Mouse (Mus musculus) embryonic fibroblast, embryonic 13.5 days (primary cell): ENCODE data around the gene Gps1. TPM values are rescaled to one million over a fixed set of nuclear protein-coding genes. Genes with fewer than 3 reads are reported as not detected.

Experiments
- H3K27ac ChIP-seq: 2 replicates; pipeline ENCODE4 v1.5.1; 2012; ENCODE audit warnings: low read length, control low read depth, inconsistent platforms; ENCODE audit not compliant: insufficient read depth
- H3K4me1 ChIP-seq: 2 replicates; pipeline ENCODE4 v1.6.1; 2011; ENCODE audit warnings: low read length; ENCODE audit not compliant: control insufficient read depth, insufficient read depth
- H3K4me3 ChIP-seq: 2 replicates; pipeline ENCODE4 v1.5.1; 2011; ENCODE audit warnings: mild to moderate bottlenecking, control low read depth, low read length; ENCODE audit not compliant: insufficient read depth
- CTCF ChIP-seq: IDR thresholded peaks from 2 replicates; pipeline ENCODE4 v1.5.1; 2011; ENCODE audit warnings: mild to moderate bottlenecking, control low read depth, low read length, moderate library complexity, borderline replicate concordance; ENCODE audit not compliant: insufficient read depth
- POLR2A ChIP-seq: IDR thresholded peaks from 2 replicates; pipeline ENCODE4 v1.6.1; 2011; ENCODE audit warnings: low read depth, mild to moderate bottlenecking, control low read depth, low read length, moderate library complexity
- polyA plus RNA-seq: library from polyadenylated mRNA; stranded (reverse); fragments of >200 nt; gene quantifications from 2 replicates; pipeline ENCODE4 v1.2.4, GENCODE M21; 2011; ENCODE audit warnings: low read depth; ENCODE audit not compliant: missing spikeins, insufficient read length

Gps1 gene
- polyA plus RNA-seq, 1 experiment: 103 TPM

GRCm38 (mm10) chr11:120805375-120806298 lies 21.6 kb downstream of the Gps1 start:
- TF ChIP-seq POLR2A: no peak
- no peak for TF ChIP-seq CTCF
- Histone ChIP-seq H3K27ac (no peak overlapping the region), H3K4me1 (0 out of 2 replicates have a peak, but pooled peaks cover 3% of the 10 kb centered on the region), H3K4me3 (no peak overlapping the region)

- Histone ChIP-seq H3K4me1 (no peaks in the 10 kb centered on the region), H3K27ac (no peak overlapping the region), H3K4me3 (no peak overlapping the region)
- TF ChIP-seq CTCF (no peak), POLR2A (no peak)
These were observed 23.9 kb downstream of the Gps1 start for GRCm38 (mm10) chr11:120808010-120808409.

- Histone ChIP-seq H3K4me3 (no peak overlapping the region), H3K4me1 (no peaks in the 10 kb centered on the region), H3K27ac (no peak overlapping the region)
- TF ChIP-seq CTCF: no peak
- TF ChIP-seq POLR2A: no peak
These were observed 28.0 kb downstream of the Gps1 start for GRCm38 (mm10) chr11:120812068-120812467.

GRCm38 (mm10) chr11:120817358-120817757 lies 33.3 kb downstream of the Gps1 start:
- no peak overlapping the region for H3K27ac ChIP-seq
- H3K4me1 ChIP-seq: no peaks in the 10 kb centered on the region
- TF ChIP-seq CTCF: no peak
- no peak for TF ChIP-seq POLR2A
- H3K4me3 ChIP-seq: no peak overlapping the region

GRCm38 (mm10) chr11:120818251-120818650 lies 34.2 kb downstream of the Gps1 start:
- Histone ChIP-seq H3K4me3 (no peak overlapping the region), H3K27ac (no peak overlapping the region), H3K4me1 (no peaks in the 10 kb centered on the region)
- TF ChIP-seq CTCF: no peak
- no peak for TF ChIP-seq POLR2A

- Histone ChIP-seq H3K4me3 (no peak overlapping the region), H3K27ac (no peak overlapping the region), H3K4me1 (no peaks in the 10 kb centered on the region)
- TF ChIP-seq POLR2A (no peak), CTCF (no peak)
These were observed 35.5 kb downstream of the Gps1 start for GRCm38 (mm10) chr11:120819556-120819955.

GRCm38 (mm10) chr11:120820546-120820945 lies 36.5 kb downstream of the Gps1 start:
- Histone ChIP-seq H3K27ac (no peak overlapping the region), H3K4me3 (no peak overlapping the region), H3K4me1 (peaks cover 2% of the 10 kb centered on the region; the same call in 1 of the 2 replicates)
- TF ChIP-seq CTCF (no peak), POLR2A (no peak)

GRCm38 (mm10) chr11:120821076-120821922 lies 37.2 kb downstream of the Gps1 start:
- Histone ChIP-seq H3K4me3 (peak overlapping the region; percentile 93), H3K4me1 (peaks cover 4% of the 10 kb centered on the region; the same call in 1 of the 2 replicates), H3K27ac (no peak overlapping the region)
- TF ChIP-seq POLR2A (no peak), CTCF (no peak)

GRCm38 (mm10) chr11:120822321-120822720 lies 38.2 kb downstream of the Gps1 start:
- Histone ChIP-seq H3K4me1 (peaks cover 4% of the 10 kb centered on the region; the same call in 1 of the 2 replicates), H3K27ac (no peak overlapping the region)
- no peak for TF ChIP-seq CTCF
- no peak for TF ChIP-seq POLR2A

More at GRCm38 (mm10) chr11:120822321-120822720, 38.2 kb downstream of the Gps1 start:
- peak overlapping the region; percentile 93 for H3K4me3 ChIP-seq
